Mouse (Mus musculus): ENCODE measurements around the gene Olfr829. TPM values are rescaled to one million over a fixed set of nuclear protein-coding genes. Genes with fewer than 3 reads are reported as not detected.
"Not testable (repeated sequence)": the region's sequence is repeated elsewhere in the genome, so short reads cannot be mapped to it uniquely, and the experiment has no call there.

Olfr829 gene
- not detected for polyA plus RNA-seq (2017; shearing (Covaris generic))

- no peak for ATAC-seq
Measured at GRCm38 (mm10) chr9:18854633-18855032, at the start of gene Olfr829. Gene Olfr829 (plus strand): TSS chr9:18854933.

- ATAC-seq, result no peak
Measured at GRCm38 (mm10) chr9:18819426-18819825, 35.3 kb upstream of the Olfr829 start, which contains the start of gene Olfr828. Gene Olfr828 (minus strand): TSS chr9:18819526.

GRCm38 (mm10) chr9:18874393-18874792 is 19.7 kb downstream of the Olfr829 start, which contains the start of gene Olfr830:
Gene Olfr830 (plus strand): TSS chr9:18874693.
- ATAC-seq, result no peak

GRCm38 (mm10) chr9:18907699-18908098 is 53.0 kb downstream of the Olfr829 start:
- ATAC-seq, result not testable (repeated sequence)

Other genes starting within 250 kb of the Olfr829 start
- gene Muc16, start 180.4 kb upstream of the Olfr829 start, polyA plus RNA-seq (2017; shearing (Covaris generic)), result under 1 TPM in 1 of 2 experiments, not detected in 1; 0.07 TPM
- under 1 TPM in 1 of 2 experiments, not detected in 1; 0.21 TPM for gene Olfr24, start 90.9 kb upstream of the Olfr829 start, polyA plus RNA-seq (2017; shearing (Covaris generic))
- not detected for gene Olfr828, start 35.4 kb upstream of the Olfr829 start, polyA plus RNA-seq (2017; shearing (Covaris generic))
- not detected for gene Olfr830, start 19.8 kb downstream of the Olfr829 start, polyA plus RNA-seq (2017; shearing (Covaris generic))
- not detected for gene Olfr832, start 82.2 kb downstream of the Olfr829 start, polyA plus RNA-seq (2017; shearing (Covaris generic))
- not detected for gene Olfr834, start 133.1 kb downstream of the Olfr829 start, polyA plus RNA-seq (2017; shearing (Covaris generic))
- gene Olfr835, start 177.8 kb downstream of the Olfr829 start, polyA plus RNA-seq (2017; shearing (Covaris generic)), result not detected